Mouse (Mus musculus) T-helper 2 cell (primary cell): ENCODE measurements around the gene Hcfc2.

Source experiments
- in situ Hi-C: fragments of 300-600 bp; cut with MboI, MseI; formaldehyde crosslinking; loops from one replicate; pipeline ENCODE4 v1.15.1; 2025; ENCODE audit warnings: high pct_unique_total_duplicates

The Hcfc2 gene

GRCm38 (mm10) chr10:82695956-82696355 is at the start of gene Hcfc2:
Gene Hcfc2 (plus strand): TSS chr10:82696160.
- in situ Hi-C loops, result loop anchor here (10.0 kb wide), 1 partner anchor 1111 kb away; no protein-coding TSS in a partner anchor

GRCm38 (mm10) chr10:82647205-82647811 is 48.7 kb upstream of the Hcfc2 start:
- in situ Hi-C loops, result no loop called here

- in situ Hi-C loops, result no loop called here
Observed at GRCm38 (mm10) chr10:82651221-82651620, 44.7 kb upstream of the Hcfc2 start.

- in situ Hi-C loops, result no loop called here
Observed at GRCm38 (mm10) chr10:82652625-82653024, 43.3 kb upstream of the Hcfc2 start.

GRCm38 (mm10) chr10:82654581-82654980 is 41.4 kb upstream of the Hcfc2 start:
- in situ Hi-C loops, result no loop called here

- in situ Hi-C loops, result no loop called here
Observed at GRCm38 (mm10) chr10:82661820-82662219, 34.1 kb upstream of the Hcfc2 start.

- in situ Hi-C loops, result no loop called here
Observed at GRCm38 (mm10) chr10:82662267-82662990, 33.5 kb upstream of the Hcfc2 start.

GRCm38 (mm10) chr10:82663289-82663688 is 32.7 kb upstream of the Hcfc2 start:
- in situ Hi-C loops, result no loop called here

- in situ Hi-C loops, result no loop called here
Observed at GRCm38 (mm10) chr10:82665951-82666350, 30.0 kb upstream of the Hcfc2 start.

GRCm38 (mm10) chr10:82666436-82667234 is 29.3 kb upstream of the Hcfc2 start:
- in situ Hi-C loops, result no loop called here

- in situ Hi-C loops, result no loop called here
Observed at GRCm38 (mm10) chr10:82670205-82670604, 25.8 kb upstream of the Hcfc2 start.

GRCm38 (mm10) chr10:82676949-82677348 is 19.0 kb upstream of the Hcfc2 start:
- in situ Hi-C loops, result no loop called here

- in situ Hi-C loops, result loop anchor here (5.0 kb wide), 1 partner anchor 83 kb away; no protein-coding TSS in a partner anchor
Observed at GRCm38 (mm10) chr10:82680769-82681168, 15.2 kb upstream of the Hcfc2 start.

- in situ Hi-C loops, result loop anchor here (5.0 kb wide), 1 partner anchor 84 kb away; no protein-coding TSS in a partner anchor
Observed at GRCm38 (mm10) chr10:82681639-82682038, 14.3 kb upstream of the Hcfc2 start.

- in situ Hi-C loops, result no loop called here
Observed at GRCm38 (mm10) chr10:82685440-82685839, 10.5 kb upstream of the Hcfc2 start.

GRCm38 (mm10) chr10:82689681-82690211 is 6.2 kb upstream of the Hcfc2 start:
- in situ Hi-C loops, result loop anchor here (10.0 kb wide), 1 partner anchor 1105 kb away; no protein-coding TSS in a partner anchor

GRCm38 (mm10) chr10:82690494-82690893 is 5.5 kb upstream of the Hcfc2 start, which contains the start of gene Glt8d2:
Gene Glt8d2 (minus strand): TSS chr10:82690650.
- in situ Hi-C loops, result loop anchor here (10.0 kb wide), 1 partner anchor 1106 kb away; no protein-coding TSS in a partner anchor

GRCm38 (mm10) chr10:82696453-82697079 is 606 bp downstream of the Hcfc2 start:
- in situ Hi-C loops, result loop anchor here (10.0 kb wide), 1 partner anchor 1112 kb away; no protein-coding TSS in a partner anchor

- in situ Hi-C loops, result loop anchor here (10.0 kb wide), 1 partner anchor 1113 kb away; no protein-coding TSS in a partner anchor
Observed at GRCm38 (mm10) chr10:82697305-82697898, 1.4 kb downstream of the Hcfc2 start.

- in situ Hi-C loops, result loop anchor here (10.0 kb wide), 1 partner anchor 1114 kb away; no protein-coding TSS in a partner anchor
Observed at GRCm38 (mm10) chr10:82698712-82699261, 2.8 kb downstream of the Hcfc2 start.
